19 mouse cellular contexts compared by ENCODE assay signal in the genomic region with DNA sequence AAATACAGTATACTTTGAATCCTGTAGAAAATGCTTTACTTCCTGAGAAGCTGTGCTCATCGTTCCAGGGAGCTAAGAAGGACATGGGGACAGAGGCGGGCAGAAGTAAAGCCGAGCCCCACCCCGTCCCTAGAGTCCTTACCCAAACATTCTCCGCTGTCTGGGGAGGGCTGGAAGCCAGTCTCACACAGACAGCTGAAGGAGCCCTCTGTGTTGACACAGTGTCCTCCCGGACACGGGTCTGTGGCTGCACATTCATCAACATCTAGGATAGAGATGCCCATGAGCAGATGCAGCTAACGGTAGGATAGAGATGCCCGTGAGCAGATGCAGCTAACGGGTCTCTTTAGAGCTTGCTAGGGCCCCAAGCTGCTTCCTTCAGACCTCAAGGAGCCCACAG. TPM values are rescaled to one million over a fixed set of nuclear protein-coding genes. Genes with fewer than 3 reads are reported as not detected.
DNase-seq lines count a peak whose midpoint lies in the region; ATAC-seq lines count a peak whose summit lies in the region.
"Had no signal": no experiment of that assay in that cellular context is flagged by ENCODE, and none has a peak within 500 bp of the region (broad histone marks: within the 10 kb centered on the region; RNA-seq: fewer than 3 reads in every experiment).

No protein-coding gene starts in this region.

- H3K9ac ChIP-seq in heart, embryonic 11.5 days (ENCODE audit: low read depth, low read length) = no peak overlapping the region
- H3K9ac ChIP-seq in kidney, embryonic 15.5 days = no peak overlapping the region
- H3K9ac ChIP-seq: forebrain, embryonic 13.5 days; forebrain, postnatal 0 days; heart, embryonic 15.5 days; hindbrain, embryonic 13.5 days had no signal

- peak; percentile 94 for DNase-seq in heart, adult 11 months
- DNase-seq in kidney, postnatal 25 days = no peak
- DNase-seq in kidney, postnatal 4 days = peak; percentile 28 to 42
- DNase-seq in kidney, adult 11 months = no peak
- DNase-seq in limb, embryonic 10.5 days (ENCODE audit: low spot score) = no peak
- no peak for DNase-seq in embryo, embryonic 9.5 days (ENCODE audit: extremely low spot score)
- DNase-seq: adrenal gland, adult 8-10 months; cerebellum, adult 18-20 months; cerebellum, adult 9-11 months; cerebellum, postnatal 36 days; forebrain, postnatal 0 days; gastrocnemius, postnatal 14 days had no signal

- ATAC-seq in heart, embryonic 11.5 days (replicated peaks; ENCODE audit: insufficient number of reproducible peaks, low FRiP score, low TSS enrichment) = no peak
- ATAC-seq in kidney, embryonic 15.5 days (replicated peaks; ENCODE audit: low FRiP score) = peak; percentile 71
- ATAC-seq: forebrain, embryonic 13.5 days; forebrain, postnatal 0 days; hindbrain, postnatal 0 days had no signal

- no peak overlapping the region for H3K4me2 ChIP-seq in heart, embryonic 11.5 days
- H3K4me2 ChIP-seq in kidney, embryonic 15.5 days = no peak overlapping the region
- H3K4me2 ChIP-seq: forebrain, embryonic 13.5 days; heart, embryonic 15.5 days; hindbrain, embryonic 13.5 days had no signal

- no peaks in the 10 kb centered on the region for H3K9me3 ChIP-seq in heart, embryonic 11.5 days (replicated peaks; ENCODE audit: control insufficient read depth, low read length)
- H3K9me3 ChIP-seq in kidney, embryonic 15.5 days (replicated peaks) = no peaks in the 10 kb centered on the region
- no peaks in the 10 kb centered on the region for H3K9me3 ChIP-seq in limb, embryonic 10.5 days (replicated peaks)
- H3K9me3 ChIP-seq: embryonic facial prominence, embryonic 10.5 days; forebrain, embryonic 13.5 days; heart, embryonic 15.5 days; hindbrain, embryonic 13.5 days had no signal

- WGBS in heart, embryonic 11.5 days (ENCODE audit: insufficient replicate concordance) = 55% methylated on average over 10 of the region's 10 CpGs
- 19% methylated on average over 10 of the region's 10 CpGs for WGBS in kidney, embryonic 15.5 days
- WGBS in limb, embryonic 10.5 days = 67% methylated on average over 10 of the region's 10 CpGs

- H3K27ac ChIP-seq in heart, embryonic 11.5 days (ENCODE audit: low read depth, low read length) = no peak overlapping the region
- no peak overlapping the region for H3K27ac ChIP-seq in kidney, embryonic 15.5 days
- 0 out of 2 replicates have a peak overlapping the region, but pooled peaks have one; percentile 27 for H3K27ac ChIP-seq in limb, embryonic 10.5 days
- H3K27ac ChIP-seq: embryonic facial prominence, embryonic 10.5 days; forebrain, embryonic 13.5 days; heart, embryonic 15.5 days; hindbrain, embryonic 13.5 days; hindbrain, postnatal 0 days had no signal

- H3K4me3 ChIP-seq in heart, embryonic 11.5 days (ENCODE audit: low read depth, low read length) = no peak overlapping the region
- no peak overlapping the region for H3K4me3 ChIP-seq in kidney, embryonic 15.5 days (replicated peaks)
- H3K4me3 ChIP-seq in limb, embryonic 10.5 days = no peak overlapping the region
- H3K4me3 ChIP-seq: embryonic facial prominence, embryonic 10.5 days; forebrain, embryonic 13.5 days; heart, embryonic 15.5 days; hindbrain, embryonic 13.5 days had no signal

- no peaks in the 10 kb centered on the region for H3K4me1 ChIP-seq in heart, embryonic 11.5 days (ENCODE audit: control insufficient read depth, insufficient read depth, low read length)
- peaks cover 20% of the 10 kb centered on the region for H3K4me1 ChIP-seq in kidney, embryonic 15.5 days
- peaks cover 9% of the 10 kb centered on the region for H3K4me1 ChIP-seq in limb, embryonic 10.5 days
- H3K4me1 ChIP-seq: forebrain, embryonic 13.5 days; heart, embryonic 15.5 days; hindbrain, embryonic 13.5 days had no signal

- no peaks in the 10 kb centered on the region for H3K36me3 ChIP-seq in heart, embryonic 11.5 days (ENCODE audit: control insufficient read depth, insufficient read depth, low read length)
- no peaks in the 10 kb centered on the region for H3K36me3 ChIP-seq in kidney, embryonic 15.5 days
- no peaks in the 10 kb centered on the region for H3K36me3 ChIP-seq in limb, embryonic 10.5 days
- H3K36me3 ChIP-seq: embryonic facial prominence, embryonic 10.5 days; heart, embryonic 15.5 days; hindbrain, embryonic 13.5 days had no signal

- H3K27me3 ChIP-seq in heart, embryonic 11.5 days (ENCODE audit: control insufficient read depth, insufficient read depth, low read length) = peaks cover 67% of the 10 kb centered on the region
- peaks cover 24% of the 10 kb centered on the region for H3K27me3 ChIP-seq in kidney, embryonic 15.5 days
- H3K27me3 ChIP-seq in limb, embryonic 10.5 days (ENCODE audit: low read depth, poor library complexity, severe bottlenecking) = no peaks in the 10 kb centered on the region
- H3K27me3 ChIP-seq: forebrain, embryonic 13.5 days; hindbrain, embryonic 13.5 days had no signal

RNA-seq across cellular contexts. Expression of gene Isca2, which starts 17.8 kb away (rescaled TPM):
- 133 and 142 TPM in 2 replicates for polyA plus RNA-seq in heart, embryonic 11.5 days (2014; fragmentation: Nextera tagmentation; extraction: Ambion mirVana)
- polyA plus RNA-seq in kidney, embryonic 15.5 days (2015; fragmentation: Nextera tagmentation; extraction: Ambion mirVana) = 143 TPM in 2 replicates
- polyA plus RNA-seq in limb, embryonic 10.5 days (2016; fragmentation: Nextera tagmentation; extraction: Ambion mirVana) = 118 and 137 TPM in 2 replicates

RNA-seq across cellular contexts. Expression of gene Npc2, which starts 17.9 kb away (rescaled TPM):
- 52.0 and 55.6 TPM in 2 replicates for polyA plus RNA-seq in heart, embryonic 11.5 days (2014; fragmentation: Nextera tagmentation; extraction: Ambion mirVana)
- 62.6 and 63.3 TPM in 2 replicates for polyA plus RNA-seq in kidney, embryonic 15.5 days (2015; fragmentation: Nextera tagmentation; extraction: Ambion mirVana)
- 55.9 and 62.5 TPM in 2 replicates for polyA plus RNA-seq in limb, embryonic 10.5 days (2016; fragmentation: Nextera tagmentation; extraction: Ambion mirVana)

Comparison
In these comparisons a context has a peak if more than half of its experiments do, and no peak if none do; other contexts are left out.
1. DNase-seq: peak in heart, adult 11 months (single experiment) and kidney, postnatal 4 days (2 of 2); none in kidney, postnatal 25 days (0 of 2), kidney, adult 11 months (single experiment), limb, embryonic 10.5 days (single experiment) and embryo, embryonic 9.5 days (single experiment).